Mouse (Mus musculus) kidney, postnatal 14 days (tissue): Measurements from ENCODE around the gene 0610030E20Rik.
A peak's percentile ranks its signal among the peaks of the same experiment; 100 is the strongest.

Experiments
- DNase-seq: peaks from one replicate; pipeline ENCODE4 v3.0.0; 2022; ENCODE audit warnings: mixed read lengths

Gene 0610030E20Rik

DNA sequence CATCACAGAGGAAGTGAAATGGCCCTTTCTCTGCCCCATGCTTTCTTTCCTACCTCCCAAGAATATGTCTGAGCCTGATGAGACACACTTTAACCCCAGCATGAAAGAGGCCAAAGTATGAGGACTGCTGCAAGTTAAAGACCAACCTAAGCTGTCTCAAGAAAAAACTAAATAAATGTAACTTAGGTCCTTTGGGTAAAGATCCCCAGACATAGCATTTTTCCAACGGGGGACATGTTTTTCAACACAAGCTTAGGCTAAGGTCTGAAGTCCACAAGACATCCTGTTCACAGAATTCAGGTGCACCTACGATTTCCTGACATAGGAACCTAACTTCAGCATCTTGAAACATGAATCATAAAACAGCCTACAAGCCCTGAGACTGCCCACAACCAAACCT is 3.1 kb downstream of the 0610030E20Rik start:
- no peak for DNase-seq

DNA sequence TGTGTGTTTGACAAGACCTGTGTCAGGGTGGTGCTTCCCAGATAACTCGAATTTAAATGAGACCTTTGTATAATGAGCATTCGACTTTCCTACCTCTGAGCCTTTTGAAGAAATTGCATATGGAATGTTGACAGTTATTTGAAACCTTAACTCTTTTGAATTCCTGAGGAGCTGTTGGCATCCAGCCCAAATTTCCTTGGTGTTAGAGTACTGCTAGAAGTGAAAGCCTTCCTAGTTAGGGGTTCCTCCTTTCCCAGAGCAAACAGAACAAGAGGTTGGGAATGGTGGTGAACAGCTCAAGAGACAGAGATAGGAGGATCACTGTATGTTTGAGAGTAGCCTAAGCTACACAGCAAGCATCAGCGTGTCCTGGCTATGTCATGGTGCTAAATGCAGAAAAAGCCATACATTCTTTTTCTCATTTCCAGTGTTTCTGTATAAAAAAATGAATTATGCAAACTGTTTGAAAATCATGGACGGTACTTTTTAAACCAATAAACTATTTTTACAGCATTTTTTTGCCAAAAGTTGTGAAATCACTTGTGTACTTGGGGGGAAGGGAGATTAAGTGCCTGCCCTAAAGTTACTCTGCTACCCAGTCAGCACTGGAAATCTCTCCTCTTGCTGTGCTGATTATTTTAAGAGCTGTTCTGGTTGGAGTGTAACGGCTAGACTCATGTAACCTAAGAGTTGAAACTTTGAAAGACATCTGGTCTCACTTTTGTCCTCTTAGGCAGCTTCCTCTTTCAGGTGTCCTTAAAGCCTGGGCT is 5.7 kb downstream of the 0610030E20Rik start:
- DNase-seq, result peak; percentile 72

DNA sequence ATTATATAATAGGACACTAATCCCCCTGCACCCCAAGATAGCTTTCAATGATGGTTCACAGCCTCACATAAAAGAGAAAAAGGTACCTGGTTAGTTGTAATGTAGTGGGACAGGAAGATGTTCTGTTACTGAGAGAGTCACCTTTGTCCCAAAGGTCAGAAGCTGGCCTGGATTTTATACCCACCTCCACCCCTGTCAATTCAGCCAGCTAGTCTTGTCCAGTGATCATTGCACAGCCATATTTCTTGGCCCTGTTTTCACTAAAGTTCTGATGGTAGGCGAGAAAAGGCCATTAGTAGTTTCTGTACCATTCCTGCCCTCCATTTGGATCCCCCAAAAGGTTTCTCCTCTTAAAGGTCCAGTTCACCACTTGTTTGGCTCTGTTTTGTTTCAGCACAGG is 6.9 kb downstream of the 0610030E20Rik start:
- no peak for DNase-seq

GRCm38 (mm10) chr6:72355066-72355911 is 8.2 kb downstream of the 0610030E20Rik start, which contains the start of gene Tmem150a:
TSS of gene Tmem150a (plus strand) at chr6:72355447.
- DNase-seq, result peak; percentile 94

- no peak for DNase-seq
Measured at GRCm38 (mm10) chr6:72356001-72356532, 8.9 kb downstream of the 0610030E20Rik start.

- DNase-seq, result no peak
Measured at GRCm38 (mm10) chr6:72357164-72358079, 10.3 kb downstream of the 0610030E20Rik start.

DNA sequence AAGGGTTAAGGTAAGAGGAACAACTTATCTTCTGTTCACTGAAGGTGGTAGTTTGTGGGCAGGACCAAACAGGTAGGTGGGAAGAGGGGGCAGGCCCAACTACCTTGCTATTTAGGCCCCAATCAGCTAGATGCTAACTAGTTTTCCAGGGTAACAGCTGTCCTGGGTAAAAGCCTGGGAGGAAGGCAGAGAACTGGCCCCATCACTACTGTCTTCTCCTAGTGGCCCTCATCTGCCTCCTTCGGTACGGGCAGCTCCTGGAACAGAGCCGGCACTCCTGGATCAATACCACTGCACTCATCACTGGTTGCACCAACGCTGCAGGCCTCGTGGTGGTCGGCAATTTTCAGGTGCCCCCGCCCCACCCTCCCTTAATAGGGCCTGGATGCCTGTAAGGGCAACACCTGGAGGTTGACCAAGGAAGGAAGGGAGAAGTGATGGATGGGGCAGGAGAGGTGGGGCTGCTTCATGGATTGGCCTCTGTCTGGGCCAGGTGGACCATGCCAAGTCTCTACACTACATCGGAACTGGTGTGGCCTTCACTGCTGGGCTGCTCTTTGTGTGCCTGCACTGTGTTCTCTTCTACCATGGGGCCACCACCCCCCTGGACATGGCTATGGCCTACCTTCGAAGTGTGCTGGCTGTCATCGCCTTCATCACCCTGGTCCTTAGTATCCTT is 11.1 kb downstream of the 0610030E20Rik start:
- no peak for DNase-seq

DNA sequence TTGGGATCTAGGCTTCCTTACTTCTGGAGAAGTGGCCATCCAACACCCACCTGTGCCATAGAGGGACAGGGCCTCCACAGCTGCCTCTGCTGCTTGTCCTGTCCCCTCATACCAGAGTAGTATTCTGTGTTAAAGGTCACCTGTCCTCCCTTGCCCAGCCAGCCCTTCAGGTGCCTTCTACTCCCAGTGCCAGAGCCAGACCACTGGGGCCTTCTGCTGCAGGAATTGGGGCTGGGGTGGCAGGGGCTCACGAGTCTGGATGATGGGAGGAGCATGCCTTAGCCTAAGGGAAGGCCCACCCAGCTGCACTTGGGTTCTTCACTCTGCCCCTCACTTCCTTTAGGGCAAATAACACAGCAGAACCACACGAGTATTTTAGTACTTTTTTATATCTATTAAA is 12.2 kb downstream of the 0610030E20Rik start:
- no peak for DNase-seq

DNA sequence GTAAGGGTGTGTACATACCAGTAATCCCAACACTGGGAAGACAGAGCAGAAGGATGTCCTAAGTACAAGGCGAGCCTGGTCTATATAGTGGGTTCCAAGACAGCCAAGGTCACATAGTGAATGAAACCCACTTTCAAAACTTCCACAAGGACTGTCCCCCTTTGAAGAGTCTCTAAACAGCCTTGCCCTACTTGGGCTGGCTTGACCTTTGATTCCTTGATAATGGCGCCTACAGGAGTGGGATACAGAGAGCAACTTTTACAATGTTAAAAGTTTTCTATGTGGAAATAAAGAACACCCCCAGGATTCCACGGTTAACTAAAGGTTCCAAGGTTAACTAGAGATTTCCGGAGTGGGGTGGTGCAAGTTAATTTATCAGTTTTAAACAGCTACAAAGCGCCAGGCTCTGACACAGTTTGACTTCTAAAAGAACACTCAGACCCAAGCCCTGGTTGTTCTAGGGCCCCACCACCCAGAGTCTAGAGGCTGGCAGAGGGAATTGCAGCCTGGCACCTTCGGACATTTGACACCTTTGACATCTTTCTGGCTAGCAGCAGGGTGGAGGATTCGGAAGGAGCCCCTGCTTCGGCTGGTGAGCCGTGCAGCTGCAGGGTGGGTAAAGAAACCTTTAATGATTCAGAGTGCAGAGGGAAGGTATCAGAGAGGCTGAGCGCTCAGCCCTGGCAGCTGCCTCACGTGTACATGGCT is 12.9 kb downstream of the 0610030E20Rik start:
- DNase-seq, result no peak

DNA sequence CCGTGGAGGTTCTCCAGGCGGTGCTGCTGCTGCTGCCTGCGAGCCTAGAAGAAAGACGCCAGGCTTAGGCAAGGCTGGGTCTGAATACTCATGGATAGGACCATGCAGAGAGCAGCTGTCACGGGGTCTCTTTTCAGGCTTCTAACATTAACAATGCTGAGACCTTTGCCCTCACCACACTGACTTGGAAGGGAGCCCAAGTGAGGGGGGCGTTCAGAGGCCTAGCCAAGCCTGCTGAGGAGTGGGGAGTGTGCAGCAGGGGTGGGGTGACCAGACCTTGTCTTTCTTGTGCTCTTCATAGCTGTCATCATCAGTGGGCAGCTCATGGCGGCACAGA is 13.4 kb downstream of the 0610030E20Rik start:
- peak; percentile 78 for DNase-seq

- no peak for DNase-seq
Measured at GRCm38 (mm10) chr6:72361121-72361551, 14.0 kb downstream of the 0610030E20Rik start.

GRCm38 (mm10) chr6:72362132-72363028 is 15.3 kb downstream of the 0610030E20Rik start:
- DNase-seq, result peak; percentile 97

- no peak for DNase-seq
Measured at GRCm38 (mm10) chr6:72364009-72364408, 16.9 kb downstream of the 0610030E20Rik start.

DNA sequence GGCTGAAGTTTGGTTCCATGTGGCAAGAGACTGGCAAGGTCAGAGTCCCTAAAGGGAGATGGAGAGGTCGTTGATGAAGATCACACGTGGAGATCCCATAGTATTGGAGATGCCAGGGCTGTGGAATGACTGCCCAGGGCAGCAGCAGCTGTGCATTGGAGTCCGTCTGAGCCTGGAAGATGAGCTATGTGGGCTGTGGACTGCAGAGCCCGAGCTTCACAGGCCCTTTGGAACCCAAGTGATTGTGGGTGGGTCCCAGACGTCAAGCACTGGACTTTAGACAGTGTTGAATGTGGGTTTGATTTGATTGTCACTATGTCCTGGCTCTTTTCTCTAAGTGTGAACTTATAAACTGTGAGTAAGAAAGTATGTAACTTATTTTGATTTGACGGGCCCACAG is 17.9 kb downstream of the 0610030E20Rik start:
- no peak for DNase-seq

GRCm38 (mm10) chr6:72366304-72366703 is 19.2 kb downstream of the 0610030E20Rik start:
- no peak for DNase-seq

- DNase-seq, result no peak
Measured at GRCm38 (mm10) chr6:72366844-72367443, 19.8 kb downstream of the 0610030E20Rik start, which contains the start of gene Rnf181. TSS of gene Rnf181 (minus strand) at chr6:72366956.

- no peak for DNase-seq
Measured at GRCm38 (mm10) chr6:72367460-72367974, 20.4 kb downstream of the 0610030E20Rik start.

- DNase-seq, result no peak
Measured at GRCm38 (mm10) chr6:72369557-72369956, 22.4 kb downstream of the 0610030E20Rik start.

GRCm38 (mm10) chr6:72370091-72370490 is 23.0 kb downstream of the 0610030E20Rik start:
- no peak for DNase-seq
